In the genomic region with DNA sequence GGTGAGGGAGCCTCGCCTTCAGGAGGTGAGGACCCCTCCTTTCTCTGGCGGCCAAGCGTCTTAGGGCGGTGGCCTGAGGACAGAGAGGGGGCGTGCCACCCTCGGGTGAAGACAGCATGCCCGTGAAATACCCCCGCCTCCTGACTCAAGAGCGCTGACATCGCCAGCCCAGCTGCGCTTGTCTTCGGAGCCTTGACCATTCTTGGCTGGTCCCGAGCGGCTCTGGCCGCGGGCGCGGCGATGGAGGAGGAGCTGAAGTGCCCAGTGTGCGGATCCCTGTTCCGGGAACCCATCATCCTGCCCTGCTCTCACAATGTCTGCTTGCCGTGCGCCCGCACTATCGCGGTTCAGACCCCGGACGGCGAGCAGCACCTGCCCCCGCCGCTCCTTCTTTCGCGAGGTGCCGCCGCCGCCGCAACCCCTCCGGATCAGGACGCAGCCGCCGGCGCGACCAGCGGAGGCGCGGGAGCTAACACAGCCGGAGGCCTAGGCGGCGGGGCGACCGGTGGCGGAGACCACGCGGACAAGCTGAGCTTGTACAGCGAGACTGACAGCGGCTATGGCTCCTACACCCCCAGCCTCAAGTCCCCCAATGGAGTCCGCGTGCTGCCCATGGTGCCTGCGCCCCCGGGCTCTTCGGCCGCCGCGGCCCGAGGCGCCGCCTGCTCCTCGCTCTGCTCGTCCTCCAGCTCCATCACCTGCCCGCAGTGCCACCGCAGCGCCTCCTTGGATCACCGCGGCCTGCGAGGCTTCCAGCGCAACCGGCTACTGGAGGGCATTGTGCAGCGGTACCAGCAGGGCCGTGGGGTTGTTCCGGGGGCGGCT, we compare ENCODE assay signal across 8 mouse cellular contexts. TPM values are rescaled to one million over a fixed set of nuclear protein-coding genes. Genes with fewer than 3 reads are reported as not detected.
DNase-seq lines count a peak whose midpoint lies in the region; ATAC-seq and TF ChIP-seq lines count a peak whose summit lies in the region.

No protein-coding gene starts in this region.

- H3K9me3 ChIP-seq in heart, embryonic 13.5 days: no peaks in the 10 kb centered on the region
- no peaks in the 10 kb centered on the region for H3K9me3 ChIP-seq in ES-E14 (ENCODE audit: control insufficient read depth, insufficient read depth, low read depth, low read length)
- no peaks in the 10 kb centered on the region for H3K9me3 ChIP-seq in hindbrain, embryonic 13.5 days
- no peaks in the 10 kb centered on the region for H3K9me3 ChIP-seq in midbrain, embryonic 12.5 days

- H3K27me3 ChIP-seq in heart, embryonic 13.5 days (replicated peaks): peaks cover 78% of the 10 kb centered on the region
- H3K27me3 ChIP-seq in hindbrain, embryonic 13.5 days: peaks cover 41% of the 10 kb centered on the region
- H3K27me3 ChIP-seq in midbrain, embryonic 12.5 days: peaks cover 71% of the 10 kb centered on the region

- no peak for ATAC-seq in heart, embryonic 13.5 days (ENCODE audit: extremely low read depth, insufficient number of reproducible peaks, low FRiP score, low TSS enrichment)
- ATAC-seq in hindbrain, embryonic 13.5 days (ENCODE audit: low FRiP score): peak; percentile 14
- ATAC-seq in midbrain, embryonic 12.5 days (ENCODE audit: low FRiP score, low read depth): peak; percentile 17

- no peak for DNase-seq in heart, postnatal 4 days
- DNase-seq in ES-E14 (ENCODE audit: low read depth, low spot score): no peak
- DNase-seq in cerebellum, adult 8-10 months: peak; percentile 56
- DNase-seq in T-cell, adult 2 months (ENCODE audit: low spot score): no peak
- DNase-seq in gastrocnemius, postnatal 10 days: no peak

- H3K4me2 ChIP-seq in heart, embryonic 13.5 days: peak overlapping the region; percentile 98
- H3K4me2 ChIP-seq in hindbrain, embryonic 13.5 days: peak overlapping the region; percentile 87
- H3K4me2 ChIP-seq in midbrain, embryonic 12.5 days (replicated peaks): peak overlapping the region; percentile 96

- no peaks in the 10 kb centered on the region for H3K36me3 ChIP-seq in heart, embryonic 13.5 days
- no peaks in the 10 kb centered on the region for H3K36me3 ChIP-seq in ES-E14 (ENCODE audit: control insufficient read depth, insufficient read depth, low read length, poor library complexity, severe bottlenecking)
- H3K36me3 ChIP-seq in hindbrain, embryonic 13.5 days: 0 out of 2 replicates have a peak, but pooled peaks cover 6% of the 10 kb centered on the region
- no peaks in the 10 kb centered on the region for H3K36me3 ChIP-seq in midbrain, embryonic 12.5 days

- H3K9ac ChIP-seq in heart, embryonic 13.5 days: peak overlapping the region; percentile 56
- H3K9ac ChIP-seq in ES-E14 (ENCODE audit: insufficient read depth, low read depth, low read length, poor library complexity, severe bottlenecking): peak overlapping the region; percentile 59
- H3K9ac ChIP-seq in hindbrain, embryonic 13.5 days: peak overlapping the region; percentile 95
- peak overlapping the region; percentile 74 for H3K9ac ChIP-seq in midbrain, embryonic 12.5 days (replicated peaks)

- in situ Hi-C loops in ES-E14 (cut with MboI; ENCODE audit: low sequenced_read_pairs in 2 of 2, unreplicated experiment in 2 of 2): no loop called here

- peak overlapping the region; percentile 72 for H3K4me3 ChIP-seq in heart, embryonic 13.5 days
- peak overlapping the region; percentile 69 to 77 for H3K4me3 ChIP-seq in ES-E14 (ENCODE audit: insufficient read depth in 1 of 2, low read depth in 1 of 2, low read length in 2 of 2, poor library complexity in 1 of 2, severe bottlenecking in 1 of 2)
- peak overlapping the region; percentile 83 for H3K4me3 ChIP-seq in hindbrain, embryonic 13.5 days
- H3K4me3 ChIP-seq in midbrain, embryonic 12.5 days: peak overlapping the region; percentile 69

- WGBS in heart, embryonic 13.5 days: 1% methylated on average over 81 of the region's 81 CpGs
- WGBS in hindbrain, embryonic 13.5 days: under 1% methylated on average over 81 of the region's 81 CpGs
- 1% methylated on average over 71 of the region's 81 CpGs for WGBS in midbrain, embryonic 12.5 days

- peaks cover 39% of the 10 kb centered on the region for H3K4me1 ChIP-seq in heart, embryonic 13.5 days
- H3K4me1 ChIP-seq in ES-E14 (ENCODE audit: control insufficient read depth in 2 of 2, insufficient read depth in 2 of 2, low read length in 2 of 2, poor library complexity in 1 of 2): peaks cover 0 to 10% of the 10 kb centered on the region in 2 experiments; a peak in 1 of 4 replicates
- peaks cover 67% of the 10 kb centered on the region for H3K4me1 ChIP-seq in hindbrain, embryonic 13.5 days (replicated peaks)
- H3K4me1 ChIP-seq in midbrain, embryonic 12.5 days: peaks cover 32% of the 10 kb centered on the region

- no peak overlapping the region for H3K27ac ChIP-seq in heart, embryonic 13.5 days (replicated peaks)
- H3K27ac ChIP-seq in ES-E14 (ENCODE audit: insufficient read depth, low read depth, low read length, poor library complexity, severe bottlenecking): no peak overlapping the region
- peak overlapping the region; percentile 98 for H3K27ac ChIP-seq in hindbrain, embryonic 13.5 days
- H3K27ac ChIP-seq in midbrain, embryonic 12.5 days (replicated peaks): peak overlapping the region; percentile 94

TF ChIP-seq in ES-E14, 5 proteins besides CTCF, POLR2A, EP300 and RAD21:
- TF ChIP-seq CHD2 (IDR thresholded peaks at IDR 0.05; ENCODE audit: low read depth, low read length) (no peak), ZNF384 (IDR thresholded peaks at IDR 0.05; ENCODE audit: low read depth, low read length) (no peak), HCFC1 (IDR thresholded peaks at IDR 0.05; ENCODE audit: borderline replicate concordance, insufficient read depth, low read length) (no peak), ZC3H11A (IDR thresholded peaks at IDR 0.05; ENCODE audit: borderline replicate concordance, low read depth, low read length) (no peak), MAFK (IDR thresholded peaks at IDR 0.05; ENCODE audit: insufficient read depth, low read depth, low read length) (no peak)

RNA-seq across cellular contexts. Expression of a gene that starts 1.0 kb away (rescaled TPM):
- 0.16 and 0.17 TPM in 2 replicates for polyA plus RNA-seq in heart, embryonic 13.5 days (2015; fragmentation: Nextera tagmentation; extraction: Ambion mirVana)
- under 1 TPM; 0.20 to 0.33 TPM for total RNA-seq in heart, postnatal 4 days (2021)
- total RNA-seq in ES-E14 (2012; rRNA removed): 0.40 and 0.48 TPM in 2 replicates
- polyA plus RNA-seq in hindbrain, embryonic 13.5 days (2015; fragmentation: Nextera tagmentation; extraction: Ambion mirVana): 20.5 and 20.6 TPM in 2 replicates
- 7.4 and 9.4 TPM in 2 replicates for polyA plus RNA-seq in midbrain, embryonic 12.5 days (2016; fragmentation: Nextera tagmentation; extraction: Ambion mirVana)
- under 1 TPM; 0.18 to 0.23 TPM for total RNA-seq in gastrocnemius, postnatal 10 days (2021)

RNA-seq across cellular contexts. Expression of a gene that starts 42.2 kb away (rescaled TPM):
- 2.2 and 2.4 TPM in 2 replicates for polyA plus RNA-seq in heart, embryonic 13.5 days (2015; fragmentation: Nextera tagmentation; extraction: Ambion mirVana)
- 1 to 10 TPM; 1.0 to 1.7 TPM for total RNA-seq in heart, postnatal 4 days (2021)
- total RNA-seq in ES-E14 (2012; rRNA removed): 1.6 and 2.9 TPM in 2 replicates
- 3.1 and 3.2 TPM in 2 replicates for polyA plus RNA-seq in hindbrain, embryonic 13.5 days (2015; fragmentation: Nextera tagmentation; extraction: Ambion mirVana)
- polyA plus RNA-seq in midbrain, embryonic 12.5 days (2016; fragmentation: Nextera tagmentation; extraction: Ambion mirVana): 0.63 and 1.1 TPM in 2 replicates
- total RNA-seq in gastrocnemius, postnatal 10 days (2021): under 1 TPM; 0.70 to 0.94 TPM

Comparison
In these comparisons a context has a peak if more than half of its experiments do, and no peak if none do; other contexts are left out.
1. H3K27ac ChIP-seq: peak in hindbrain, embryonic 13.5 days (single experiment) and midbrain, embryonic 12.5 days (single experiment); none in heart, embryonic 13.5 days (single experiment) and ES-E14 (single experiment).
2. Peak in every context shown above with its lines, with median percentiles within 50 percentile points of each other: H3K4me2 ChIP-seq, H3K4me3 ChIP-seq and H3K9ac ChIP-seq.